Mouse (Mus musculus) ES-E14 (cell line): ENCODE results near the gene Pou6f1. TPM values are rescaled to one million over a fixed set of nuclear protein-coding genes. Genes with fewer than 3 reads are reported as not detected.
"Not testable (repeated sequence)": the region's sequence is repeated elsewhere in the genome, so short reads cannot be mapped to it uniquely, and the experiment has no call there.

ENCODE experiments used
- DNase-seq: peaks from one replicate; pipeline ENCODE4 v3.0.0-alpha.2; 2013; ENCODE audit warnings: low read depth, low spot score
- H3K27ac ChIP-seq: 2 replicates; pipeline ENCODE4 v1.5.1; 2012; ENCODE audit warnings: low read depth, mild to moderate bottlenecking, low read length, moderate library complexity, mixed read lengths; ENCODE audit not compliant: poor library complexity, insufficient read depth, severe bottlenecking
- H3K36me3 ChIP-seq: 2 replicates; pipeline ENCODE4 v1.6.1; 2012; ENCODE audit warnings: mild to moderate bottlenecking, low read length, moderate library complexity, mixed read lengths; ENCODE audit not compliant: control insufficient read depth, poor library complexity, insufficient read depth, severe bottlenecking
- H3K4me1 ChIP-seq, 2 experiments: fragments of 150-350 bp in 1 of 2; sonication (generic) in 1 of 2; 2 replicates each; pipeline ENCODE4 v1.6.1; 2012; ENCODE audit warnings: low read length in 2 of 2, mild to moderate bottlenecking in 1 of 2, mixed read lengths in 1 of 2; ENCODE audit not compliant: control insufficient read depth in 2 of 2, insufficient read depth in 2 of 2, poor library complexity in 1 of 2
- H3K4me3 ChIP-seq, 2 experiments: fragments of 150-350 bp in 1 of 2; sonication (generic) in 1 of 2; 2 replicates each; pipeline ENCODE4 v1.5.1; 2012; ENCODE audit warnings: low read length in 2 of 2, low read depth in 1 of 2, mild to moderate bottlenecking in 1 of 2, mixed read lengths in 1 of 2; ENCODE audit not compliant: insufficient read depth in 1 of 2, poor library complexity in 1 of 2, severe bottlenecking in 1 of 2
- H3K9ac ChIP-seq: 2 replicates; pipeline ENCODE4 v1.6.1; 2012; ENCODE audit warnings: low read depth, mild to moderate bottlenecking, low read length, mixed read lengths; ENCODE audit not compliant: poor library complexity, insufficient read depth, severe bottlenecking
- H3K9me3 ChIP-seq: fragments of 150-350 bp; sonication (generic); 2 replicates; pipeline ENCODE4 v1.6.1; 2012; ENCODE audit warnings: low read depth, mild to moderate bottlenecking, low read length; ENCODE audit not compliant: control insufficient read depth, insufficient read depth
- CHD2 ChIP-seq: IDR thresholded peaks from 2 replicates; pipeline ENCODE4 v1.6.1; 2014; ENCODE audit warnings: mild to moderate bottlenecking, low read depth, low read length, inconsistent platforms
- HCFC1 ChIP-seq: IDR thresholded peaks from 2 replicates; pipeline ENCODE4 v1.6.1; 2012; ENCODE audit warnings: low read length, inconsistent platforms, borderline replicate concordance; ENCODE audit not compliant: insufficient read depth
- MAFK ChIP-seq: IDR thresholded peaks from 2 replicates; pipeline ENCODE4 v1.6.1; 2014; ENCODE audit warnings: mild to moderate bottlenecking, low read depth, low read length, inconsistent platforms; ENCODE audit not compliant: insufficient read depth
- ZC3H11A ChIP-seq: IDR thresholded peaks from 2 replicates; pipeline ENCODE4 v1.6.1; 2012; ENCODE audit warnings: low read depth, mild to moderate bottlenecking, inconsistent platforms, low read length, borderline replicate concordance
- ZNF384 ChIP-seq: IDR thresholded peaks from 2 replicates; pipeline ENCODE4 v1.6.1; 2012; ENCODE audit warnings: low read depth, low read length, inconsistent platforms
- in situ Hi-C, 2 experiments: fragments of 600-800 bp; cut with MboI; formaldehyde crosslinking; loops; one replicate each; pipeline ENCODE4 v1.15.1; 2025; ENCODE audit warnings: low sequenced_read_pairs in 2 of 2, inconsistent platforms in 1 of 2; ENCODE audit not compliant: unreplicated experiment in 2 of 2
- total RNA-seq: library from RNA; depleted of rRNA; stranded (reverse); fragments of 300-350 nt; gene quantifications from 2 replicates; pipeline ENCODE4 v1.2.3, GENCODE M21; 2012

Pou6f1 gene
- total RNA-seq, 1 experiment, result 4.1 TPM

DNA sequence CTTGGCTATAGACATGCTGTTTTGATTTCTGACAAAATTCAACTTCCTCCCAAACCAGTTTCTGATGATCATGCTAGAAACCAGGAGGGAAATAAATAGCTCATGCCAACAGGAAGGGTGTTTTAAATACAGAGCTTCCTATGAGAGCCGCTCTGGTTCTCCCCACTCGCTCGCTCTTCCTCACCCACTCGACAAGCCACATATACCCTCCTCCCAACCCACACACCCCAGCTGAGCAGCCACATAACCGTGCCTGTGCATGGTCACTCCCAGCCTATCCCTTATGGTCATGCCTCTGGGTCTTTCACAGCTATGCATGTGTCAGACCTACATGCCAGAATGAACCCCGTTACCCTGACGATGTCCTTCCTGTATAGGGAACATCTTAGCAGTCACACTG, 22.4 kb upstream of the Pou6f1 start:
- no peak overlapping the region for H3K9ac ChIP-seq
- TF ChIP-seq ZC3H11A, result no peak
- TF ChIP-seq ZNF384, result no peak
- no peak for TF ChIP-seq HCFC1
- no peak for TF ChIP-seq CHD2
- TF ChIP-seq MAFK, result no peak
- no peak for DNase-seq
- no peak overlapping the region for H3K4me3 ChIP-seq
- H3K36me3 ChIP-seq, result peaks cover 38% of the 10 kb centered on the region
- H3K9me3 ChIP-seq, result no peaks in the 10 kb centered on the region
- H3K27ac ChIP-seq, result no peak overlapping the region
- in situ Hi-C loops, result no loop called here
- peaks cover 14 to 31% of the 10 kb centered on the region in 2 experiments for H3K4me1 ChIP-seq

- H3K9me3 ChIP-seq, H3K27ac ChIP-seq, H3K4me3 ChIP-seq, DNase-seq, in situ Hi-C loops, H3K9ac ChIP-seq: not testable (repeated sequence)
- Histone ChIP-seq H3K4me1 (peaks cover 14 to 31% of the 10 kb centered on the region in 2 experiments), H3K36me3 (peaks cover 38% of the 10 kb centered on the region)
Observed at GRCm38 (mm10) chr15:100621671-100622070, 21.9 kb upstream of the Pou6f1 start.

DNA sequence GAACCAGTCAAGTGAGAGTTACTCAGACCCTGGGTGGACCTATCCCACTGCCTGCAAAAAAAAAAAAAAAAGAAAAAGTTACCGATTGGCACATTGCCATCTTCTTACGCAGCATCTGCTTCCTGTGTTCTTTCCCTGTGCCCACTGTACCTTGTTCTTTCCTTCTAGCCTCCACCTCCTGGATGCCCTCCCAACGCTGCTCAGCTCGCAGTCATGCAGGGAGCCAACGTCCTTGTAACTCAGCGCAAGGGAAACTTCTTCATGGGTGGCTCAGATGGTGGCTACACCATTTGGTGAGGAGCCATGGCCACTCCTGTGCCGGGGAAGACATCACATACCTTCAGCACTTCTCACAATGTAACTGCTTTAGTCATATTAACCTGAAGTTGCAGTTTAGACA, 19.4 kb upstream of the Pou6f1 start:
- TF ChIP-seq CHD2, result no peak
- TF ChIP-seq ZNF384, result peak; percentile 37; the same call in 1 of the 2 replicates
- TF ChIP-seq MAFK, result no peak
- TF ChIP-seq HCFC1, result no peak
- H3K27ac ChIP-seq, result no peak overlapping the region
- H3K9me3 ChIP-seq, result no peaks in the 10 kb centered on the region
- in situ Hi-C loops, result no loop called here
- no peak for DNase-seq
- H3K36me3 ChIP-seq, result peaks cover 38% of the 10 kb centered on the region
- H3K4me1 ChIP-seq, result peaks cover 4 to 14% of the 10 kb centered on the region in 2 experiments
- no peak overlapping the region for H3K9ac ChIP-seq
- no peak overlapping the region for H3K4me3 ChIP-seq

GRCm38 (mm10) chr15:100616221-100616620, 16.4 kb upstream of the Pou6f1 start:
- TF ChIP-seq ZNF384, result no peak
- TF ChIP-seq MAFK, result no peak
- TF ChIP-seq CHD2, result no peak
- H3K9me3 ChIP-seq, result no peaks in the 10 kb centered on the region
- DNase-seq, result no peak
- H3K9ac ChIP-seq, result peak overlapping the region; percentile 92
- in situ Hi-C loops, result no loop called here
- peaks cover 0 to 5% of the 10 kb centered on the region in 2 experiments; a peak in 3 of 4 replicates for H3K4me1 ChIP-seq
- peaks cover 25% of the 10 kb centered on the region for H3K36me3 ChIP-seq
- H3K4me3 ChIP-seq, result peak overlapping the region; percentile 83 to 90
- H3K27ac ChIP-seq, result peak overlapping the region; percentile 52

GRCm38 (mm10) chr15:100615825-100616220, 16.0 kb upstream of the Pou6f1 start:
- H3K27ac ChIP-seq, result peak overlapping the region; percentile 93
- TF ChIP-seq HCFC1, result no peak; the same call in none of the 2 replicates
- TF ChIP-seq CHD2, result peak; percentile 77
- in situ Hi-C loops, result no loop called here
- H3K9ac ChIP-seq, result peak overlapping the region; percentile 92
- peaks cover 0 to 5% of the 10 kb centered on the region in 2 experiments; a peak in 3 of 4 replicates for H3K4me1 ChIP-seq
- H3K9me3 ChIP-seq, result no peaks in the 10 kb centered on the region
- H3K36me3 ChIP-seq, result peaks cover 25% of the 10 kb centered on the region
- DNase-seq, result peak; percentile 81
- H3K4me3 ChIP-seq, result peak overlapping the region; percentile 83 to 90
